Mouse (Mus musculus): Measurements from ENCODE around the gene Vat1l.

GRCm38 (mm10) chr8:114369038-114369976, 163.9 kb downstream of the Vat1l start:
- TF ChIP-seq POLR2A (IDR thresholded peaks at IDR 0.05; ENCODE audit: borderline replicate concordance, extremely low read depth, low read depth, low read length), result no peak
- TF ChIP-seq CTCF (IDR thresholded peaks at IDR 0.05; ENCODE audit: insufficient read depth, low read length), result peak; percentile 87

All from lung, adult 2 months (tissue).